Mouse (Mus musculus) ovary, postnatal 14 days (tissue): Measurements from ENCODE around the gene Galnt4.

ENCODE experiments used
- DNase-seq: peaks from one replicate; pipeline ENCODE4 v3.0.0; 2022; ENCODE audit warnings: low spot score

Galnt4 gene

GRCm38 (mm10) chr10:99115471-99116236 is 7.7 kb downstream of the Galnt4 start:
- DNase-seq, result no peak

- DNase-seq, result no peak
These were observed 8.3 kb downstream of the Galnt4 start for GRCm38 (mm10) chr10:99116237-99116632.

GRCm38 (mm10) chr10:99116650-99117615 is 9.0 kb downstream of the Galnt4 start:
- DNase-seq, result no peak

- DNase-seq, result no peak
These were observed 9.9 kb downstream of the Galnt4 start for GRCm38 (mm10) chr10:99117876-99118275.

GRCm38 (mm10) chr10:99118697-99119096 is 10.7 kb downstream of the Galnt4 start:
- no peak for DNase-seq

- DNase-seq, result no peak
These were observed 11.5 kb downstream of the Galnt4 start for GRCm38 (mm10) chr10:99119471-99119870.

- no peak for DNase-seq
These were observed 18.3 kb downstream of the Galnt4 start, which contains the start of gene Phxr2 for GRCm38 (mm10) chr10:99126225-99126624. Gene Phxr2 (minus strand): TSS chr10:99126325.

- no peak for DNase-seq
These were observed 19.0 kb downstream of the Galnt4 start for GRCm38 (mm10) chr10:99126954-99127353.

- no peak for DNase-seq
These were observed 19.8 kb downstream of the Galnt4 start for GRCm38 (mm10) chr10:99127691-99128261.

- DNase-seq, result no peak
These were observed 22.7 kb downstream of the Galnt4 start for GRCm38 (mm10) chr10:99130611-99131010.

- DNase-seq, result no peak
These were observed 23.3 kb downstream of the Galnt4 start for GRCm38 (mm10) chr10:99131298-99131697.

- DNase-seq, result no peak
These were observed 24.2 kb downstream of the Galnt4 start for GRCm38 (mm10) chr10:99132189-99132588.

GRCm38 (mm10) chr10:99132595-99133272 is 24.8 kb downstream of the Galnt4 start:
- no peak for DNase-seq

- no peak for DNase-seq
These were observed 25.4 kb downstream of the Galnt4 start for GRCm38 (mm10) chr10:99133321-99133875.

- no peak for DNase-seq
These were observed 28.4 kb downstream of the Galnt4 start for GRCm38 (mm10) chr10:99136337-99136736.

- no peak for DNase-seq
These were observed 37.7 kb downstream of the Galnt4 start for GRCm38 (mm10) chr10:99145611-99146010.

- DNase-seq, result no peak
These were observed 38.6 kb downstream of the Galnt4 start for GRCm38 (mm10) chr10:99146596-99146995.

- DNase-seq, result no peak
These were observed 42.1 kb downstream of the Galnt4 start for GRCm38 (mm10) chr10:99150016-99150415.

GRCm38 (mm10) chr10:99151580-99151979 is 43.6 kb downstream of the Galnt4 start:
- DNase-seq, result no peak

- no peak for DNase-seq
These were observed 44.1 kb downstream of the Galnt4 start for GRCm38 (mm10) chr10:99152063-99152462.

GRCm38 (mm10) chr10:99154635-99155034 is 46.7 kb downstream of the Galnt4 start:
- no peak for DNase-seq

- no peak for DNase-seq
These were observed 48.8 kb downstream of the Galnt4 start for GRCm38 (mm10) chr10:99156808-99157207.
